Mouse (Mus musculus) liver, embryonic 14.5 days (tissue): ENCODE results near the gene B4galt2. TPM values are rescaled to one million over a fixed set of nuclear protein-coding genes. Genes with fewer than 3 reads are reported as not detected.

Source experiments
- ATAC-seq: fragments of 200-750 bp; cut with Nextera tagmentation; 2 replicates; pipeline ENCODE4 v1.8.0; 2017; ENCODE audit warnings: moderate number of reproducible peaks, mild to moderate bottlenecking, moderate library complexity; ENCODE audit not compliant: insufficient read depth
- DNase-seq, 3 experiments: peaks; one replicate each; pipeline ENCODE4 v3.0.0-alpha.2; 2012 to 2013; ENCODE audit warnings: low read depth in 3 of 3, low spot score in 3 of 3
- H3K27ac ChIP-seq: fragments of 300-500 bp; sonication (generic); 2 replicates; pipeline ENCODE4 v1.5.1; 2014; ENCODE audit warnings: moderate library complexity, mild to moderate bottlenecking, control low read depth, inconsistent platforms
- H3K27me3 ChIP-seq: fragments of 300-500 bp; sonication (generic); 2 replicates; pipeline ENCODE4 v1.6.1; 2014; ENCODE audit warnings: mild to moderate bottlenecking, low read length, moderate library complexity; ENCODE audit not compliant: control insufficient read depth, insufficient read depth
- H3K36me3 ChIP-seq: fragments of 300-500 bp; sonication (generic); replicated peaks from 2 replicates; pipeline ENCODE4 v1.6.1; 2014; ENCODE audit warnings: low read depth; ENCODE audit not compliant: control insufficient read depth, insufficient read depth
- H3K4me1 ChIP-seq, 2 experiments: fragments of 200-500 bp in 1 of 2; fragments of 300-500 bp in 1 of 2; sonication (generic) in 1 of 2; replicated peaks; 2 replicates each; pipeline ENCODE4 v1.6.1; 2012 to 2014; ENCODE audit warnings: antibody characterized with exemption in 1 of 2, inconsistent platforms in 1 of 2, low read length in 1 of 2; ENCODE audit not compliant: control insufficient read depth in 2 of 2, insufficient read depth in 2 of 2
- H3K4me2 ChIP-seq: fragments of 300-500 bp; sonication (generic); 2 replicates; pipeline ENCODE4 v1.6.1; 2014; ENCODE audit warnings: low read depth, mild to moderate bottlenecking, control low read depth, moderate library complexity
- H3K4me3 ChIP-seq, 2 experiments: fragments of 200-500 bp in 1 of 2; fragments of 300-500 bp in 1 of 2; sonication (generic) in 1 of 2; 2 replicates each; pipeline ENCODE4 v1.5.1; 2012 to 2014; ENCODE audit warnings: low read depth in 2 of 2, low read length in 2 of 2, mild to moderate bottlenecking in 2 of 2, control low read depth in 1 of 2, inconsistent platforms in 1 of 2, moderate library complexity in 1 of 2; ENCODE audit not compliant: insufficient read depth in 1 of 2
- H3K9ac ChIP-seq: fragments of 300-500 bp; sonication (generic); replicated peaks from 2 replicates; pipeline ENCODE4 v1.6.1; 2014; ENCODE audit warnings: mild to moderate bottlenecking, control low read depth, moderate library complexity
- H3K9me3 ChIP-seq: fragments of 300-500 bp; sonication (generic); 2 replicates; pipeline ENCODE4 v1.6.1; 2016; ENCODE audit warnings: low read length, mixed read lengths; ENCODE audit not compliant: control insufficient read depth
- CTCF ChIP-seq: IDR thresholded peaks from 2 replicates; pipeline ENCODE4 v1.5.1; 2016; ENCODE audit warnings: antibody characterized with exemption, low read depth, control low read depth
- EP300 ChIP-seq: IDR thresholded peaks from 2 replicates; pipeline ENCODE4 v1.6.1; 2016; ENCODE audit warnings: antibody characterized with exemption, low read depth
- WGBS: fragments of 180-500 bp; shearing (Covaris S2); extraction: QIAGEN DNeasy Blood & Tissue Kit; methylation state at CpG from one replicate; pipeline ENCODE4 v1.1.7; 2014; ENCODE audit not compliant: insufficient replicate concordance; 5-methylcytosine and 5-hydroxymethylcytosine counted together
- polyA plus RNA-seq, 2 experiments: library from polyadenylated mRNA; depleted of rRNA in 1 of 2; stranded (reverse) in 1 of 2; unstranded in 1 of 2; fragments of >200 nt; fragmentation: Nextera tagmentation in 1 of 2; extraction: Ambion mirVana in 1 of 2; gene quantifications; 2 replicates each; pipeline versions ENCODE4 v1.2.1 to v1.2.3; 2012 to 2014

The B4galt2 gene
- polyA plus RNA-seq, 2 experiments = 1.7 to 2.4 TPM

DNA sequence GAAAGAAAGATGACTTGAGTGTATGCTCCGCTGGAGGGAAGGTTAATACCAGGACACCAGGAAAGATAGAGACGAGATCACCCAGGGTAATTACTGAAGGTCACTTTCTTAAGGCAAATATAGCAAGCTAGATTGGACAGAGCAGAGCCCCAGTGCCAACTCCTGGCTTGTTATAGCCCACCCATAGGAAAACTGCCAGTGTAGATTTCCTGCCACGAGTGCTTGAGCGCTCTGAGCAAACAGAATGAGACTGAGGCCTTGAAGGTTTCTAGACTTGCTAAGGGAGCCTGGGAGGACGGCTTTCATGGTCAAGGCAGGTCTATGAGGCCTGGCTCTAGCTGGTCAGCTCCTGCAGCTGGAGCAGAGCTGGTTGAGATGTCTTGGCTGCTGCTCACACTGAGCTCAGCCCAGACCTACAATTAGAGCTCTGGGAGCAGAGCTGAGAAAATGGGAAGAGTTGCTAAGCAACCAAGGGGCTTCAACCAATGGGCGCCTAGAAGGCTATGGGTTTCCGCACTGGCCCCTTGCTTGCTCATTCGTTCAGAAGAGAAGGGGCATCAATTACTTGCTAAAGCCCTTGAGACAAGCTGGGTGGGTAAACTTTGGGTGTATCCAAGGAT, 25.7 kb upstream of the B4galt2 start:
- no peaks in the 10 kb centered on the region for H3K27me3 ChIP-seq
- no peak overlapping the region for H3K4me2 ChIP-seq
- H3K36me3 ChIP-seq = peaks cover 6% of the 10 kb centered on the region; the same call in 1 of the 2 replicates
- no peak for ATAC-seq
- WGBS = 81% methylated on average over 8 of the region's 8 CpGs
- H3K4me1 ChIP-seq = peaks cover 3 to 4% of the 10 kb centered on the region in 2 experiments; a peak in 3 of 4 replicates
- no peak overlapping the region for H3K9ac ChIP-seq
- no peak for DNase-seq
- no peak overlapping the region for H3K4me3 ChIP-seq
- no peaks in the 10 kb centered on the region for H3K9me3 ChIP-seq
- TF ChIP-seq EP300 (no peak), CTCF (no peak)
- H3K27ac ChIP-seq = no peak overlapping the region

DNA sequence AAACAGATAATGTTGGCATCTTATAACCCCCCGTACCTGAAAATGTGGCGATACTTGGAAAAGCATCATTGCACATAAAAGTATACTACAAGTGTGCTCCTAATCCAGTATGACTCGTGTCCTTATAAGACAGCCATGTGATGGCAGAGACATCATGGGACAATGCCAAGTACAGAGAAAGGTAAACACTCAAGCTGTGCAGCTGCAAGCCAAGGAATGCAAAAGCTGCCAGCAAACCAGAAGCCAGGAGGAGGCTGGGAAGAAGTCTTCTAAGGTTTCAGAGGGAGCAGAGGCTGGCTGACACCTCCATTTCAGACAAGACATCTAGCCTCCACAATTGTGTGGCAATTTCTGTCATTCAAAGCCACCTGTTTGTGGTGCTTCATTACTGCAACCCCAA, 22.9 kb upstream of the B4galt2 start:
- H3K9me3 ChIP-seq = no peaks in the 10 kb centered on the region
- H3K36me3 ChIP-seq = peaks cover 5% of the 10 kb centered on the region; the same call in 1 of the 2 replicates
- WGBS = 86% methylated on average over 3 of the region's 3 CpGs
- DNase-seq = no peak
- H3K4me2 ChIP-seq = no peak overlapping the region
- H3K4me1 ChIP-seq = no peaks in the 10 kb centered on the region
- H3K9ac ChIP-seq = no peak overlapping the region
- ATAC-seq = no peak
- TF ChIP-seq CTCF = no peak
- TF ChIP-seq EP300 = no peak
- H3K27ac ChIP-seq = no peak overlapping the region
- H3K4me3 ChIP-seq = no peak overlapping the region
- no peaks in the 10 kb centered on the region for H3K27me3 ChIP-seq

GRCm38 (mm10) chr4:117904761-117905160, 21.5 kb upstream of the B4galt2 start:
- H3K36me3 ChIP-seq = peaks cover 12% of the 10 kb centered on the region
- no peak for ATAC-seq
- H3K27me3 ChIP-seq = no peaks in the 10 kb centered on the region
- H3K4me3 ChIP-seq = no peak overlapping the region
- H3K4me1 ChIP-seq = no peaks in the 10 kb centered on the region
- H3K27ac ChIP-seq = no peak overlapping the region
- TF ChIP-seq EP300 = no peak
- TF ChIP-seq CTCF = no peak
- H3K9me3 ChIP-seq = no peaks in the 10 kb centered on the region
- H3K9ac ChIP-seq = no peak overlapping the region
- no peak overlapping the region for H3K4me2 ChIP-seq
- WGBS = 84% methylated on average over 8 of the region's 8 CpGs
- no peak for DNase-seq

DNA sequence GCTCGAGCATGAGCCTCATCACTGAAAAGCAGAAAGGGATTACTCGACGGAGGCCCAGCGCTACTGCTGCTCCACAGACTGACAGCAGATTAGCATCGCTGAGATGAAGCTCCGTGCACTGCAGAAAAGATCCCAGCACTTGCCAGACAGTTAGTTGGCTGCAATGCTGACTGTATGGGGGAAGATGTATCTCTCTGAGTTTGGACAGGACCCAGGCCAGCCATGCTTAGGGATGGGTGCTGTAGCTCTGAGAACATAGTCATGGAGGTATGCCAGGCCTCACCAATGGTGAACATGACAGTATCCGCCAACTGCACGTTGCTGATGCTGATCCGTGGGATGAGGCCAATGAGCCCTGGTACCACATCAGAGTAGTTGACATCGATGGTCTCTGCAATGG, 20.8 kb upstream of the B4galt2 start:
- TF ChIP-seq EP300 (no peak), CTCF (no peak)
- Histone ChIP-seq H3K9ac (no peak overlapping the region), H3K4me3 (no peak overlapping the region), H3K4me2 (no peak overlapping the region), H3K9me3 (no peaks in the 10 kb centered on the region), H3K4me1 (no peaks in the 10 kb centered on the region), H3K36me3 (peaks cover 17% of the 10 kb centered on the region), H3K27me3 (no peaks in the 10 kb centered on the region), H3K27ac (no peak overlapping the region)
- 92% methylated on average over 10 of the region's 10 CpGs for WGBS
- DNase-seq = no peak
- ATAC-seq = no peak

DNA sequence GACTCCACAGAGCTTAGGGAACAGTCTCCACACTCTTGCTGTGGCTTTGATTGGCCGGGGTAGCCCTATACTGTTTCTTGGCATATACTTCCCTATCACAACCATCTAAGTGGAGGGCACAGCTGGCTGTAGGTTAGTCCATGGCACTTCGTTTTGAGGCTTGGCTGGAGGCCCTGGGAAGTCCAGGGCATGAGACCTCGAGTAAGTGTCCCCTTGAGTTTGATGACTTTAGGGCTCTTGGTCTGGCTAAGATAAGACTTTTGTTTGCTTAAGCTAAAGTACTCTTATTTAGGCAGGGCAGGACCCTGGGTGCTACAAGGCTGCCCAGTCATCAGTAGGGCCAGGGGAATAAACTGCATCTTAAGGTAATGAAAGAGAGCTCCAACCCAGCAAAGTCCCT, 14.8 kb upstream of the B4galt2 start:
- Histone ChIP-seq H3K9ac (no peak overlapping the region), H3K9me3 (no peaks in the 10 kb centered on the region), H3K27ac (no peak overlapping the region), H3K36me3 (peaks cover 22% of the 10 kb centered on the region), H3K27me3 (no peaks in the 10 kb centered on the region), H3K4me1 (no peaks in the 10 kb centered on the region), H3K4me3 (no peak overlapping the region), H3K4me2 (no peak overlapping the region)
- no peak for DNase-seq
- TF ChIP-seq EP300 (no peak), CTCF (no peak)
- 64% methylated on average over 3 of the region's 3 CpGs for WGBS
- ATAC-seq = no peak
